Mouse (Mus musculus) ES-Bruce4 (cell line): ENCODE results near the gene Rimbp3. TPM values are rescaled to one million over a fixed set of nuclear protein-coding genes. Genes with fewer than 3 reads are reported as not detected.

Source experiments
- H3K27ac ChIP-seq: 2 replicates; pipeline ENCODE4 v1.5.1; 2012; ENCODE audit warnings: low read length, inconsistent platforms; ENCODE audit not compliant: insufficient read depth
- H3K27me3 ChIP-seq: 2 replicates; pipeline ENCODE4 v1.6.1; 2012; ENCODE audit warnings: mild to moderate bottlenecking, low read length, inconsistent platforms; ENCODE audit not compliant: control insufficient read depth, poor library complexity, insufficient read depth, severe bottlenecking
- H3K36me3 ChIP-seq: 2 replicates; pipeline ENCODE4 v1.6.1; 2012; ENCODE audit warnings: inconsistent platforms, mild to moderate bottlenecking, low read length, moderate library complexity; ENCODE audit not compliant: control insufficient read depth, poor library complexity, insufficient read depth, severe bottlenecking
- H3K4me1 ChIP-seq: one replicate; pipeline ENCODE4 v1.8.1; 2011; ENCODE audit warnings: low read length; ENCODE audit not compliant: control insufficient read depth, insufficient read depth
- H3K4me3 ChIP-seq: 2 replicates; pipeline ENCODE4 v1.5.1; 2011; ENCODE audit warnings: low read depth, mild to moderate bottlenecking, low read length
- H3K9ac ChIP-seq: 2 replicates; pipeline ENCODE4 v1.6.1; 2012; ENCODE audit warnings: low read depth, mild to moderate bottlenecking, inconsistent platforms; ENCODE audit not compliant: poor library complexity, severe bottlenecking
- H3K9me3 ChIP-seq: replicated peaks from 2 replicates; pipeline ENCODE4 v1.6.1; 2012; ENCODE audit warnings: mild to moderate bottlenecking, low read length, inconsistent platforms; ENCODE audit not compliant: control insufficient read depth, poor library complexity, insufficient read depth, severe bottlenecking
- CTCF ChIP-seq: IDR thresholded peaks from one replicate; pipeline ENCODE4 v1.8.1; 2011; ENCODE audit warnings: low read depth, low read length
- EP300 ChIP-seq: IDR thresholded peaks from 2 replicates; pipeline ENCODE4 v1.6.1; 2011; ENCODE audit warnings: low read depth, low read length; ENCODE audit not compliant: insufficient read depth
- POLR2A ChIP-seq: IDR thresholded peaks from one replicate; pipeline ENCODE4 v1.8.1; 2011; ENCODE audit warnings: low read length; ENCODE audit not compliant: insufficient read depth
- polyA plus RNA-seq: library from polyadenylated mRNA; stranded (reverse); fragments of >200 nt; gene quantifications from 2 replicates; pipeline ENCODE4 v1.2.4, GENCODE M21; 2011; ENCODE audit warnings: low read depth; ENCODE audit not compliant: missing spikeins, insufficient read depth, insufficient read length

Rimbp3 gene
- polyA plus RNA-seq, 1 experiment, result 0.63 TPM

DNA sequence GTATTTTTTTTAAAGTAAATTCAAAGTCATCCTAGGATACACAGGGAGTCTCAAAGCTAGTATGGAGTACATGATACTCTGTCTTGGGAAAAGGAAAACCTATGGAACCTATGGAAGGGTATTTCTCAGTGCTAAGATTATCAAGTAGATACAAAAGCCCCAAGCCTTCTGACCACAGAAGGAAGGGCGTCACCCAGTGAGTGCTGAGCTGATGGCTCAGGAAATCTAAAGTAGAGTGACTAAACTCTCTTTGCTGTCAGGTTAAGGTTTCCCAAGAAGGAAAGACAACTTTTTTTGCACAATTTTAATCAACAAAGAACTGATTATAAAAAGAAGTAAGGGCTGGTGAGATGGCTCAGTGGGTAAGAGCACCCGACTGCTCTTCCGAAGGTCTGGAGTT is 28.7 kb upstream of the Rimbp3 start:
- H3K4me1 ChIP-seq, result no peaks in the 10 kb centered on the region
- TF ChIP-seq EP300 (no peak), CTCF (no peak), POLR2A (no peak)
- no peaks in the 10 kb centered on the region for H3K9me3 ChIP-seq
- H3K27me3 ChIP-seq, result no peaks in the 10 kb centered on the region
- H3K36me3 ChIP-seq, result peaks cover 29% of the 10 kb centered on the region
- no peak overlapping the region for H3K27ac ChIP-seq
- H3K9ac ChIP-seq, result no peak overlapping the region
- H3K4me3 ChIP-seq, result no peak overlapping the region

DNA sequence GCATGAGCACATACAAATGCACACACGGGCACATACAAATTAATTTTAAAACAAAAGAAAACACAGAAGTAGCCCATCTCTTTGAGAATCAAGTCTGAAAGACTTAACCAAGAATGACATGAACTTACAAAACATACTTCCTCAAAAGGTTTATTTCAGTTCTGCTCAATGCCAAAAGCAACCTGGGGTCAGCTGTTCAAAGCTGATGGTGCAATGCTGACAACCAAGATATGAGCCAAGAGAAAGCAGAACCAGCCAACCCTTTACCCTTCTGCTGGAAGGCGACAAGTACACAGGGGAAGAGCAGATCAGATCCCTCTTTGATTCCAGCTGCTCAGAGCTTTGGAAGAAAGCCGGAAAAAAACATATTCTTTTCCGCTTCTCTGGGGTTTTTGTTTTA is 27.0 kb upstream of the Rimbp3 start:
- Histone ChIP-seq H3K27ac (no peak overlapping the region), H3K9me3 (no peaks in the 10 kb centered on the region), H3K36me3 (peaks cover 14% of the 10 kb centered on the region), H3K4me1 (no peaks in the 10 kb centered on the region), H3K4me3 (no peak overlapping the region), H3K9ac (no peak overlapping the region), H3K27me3 (no peaks in the 10 kb centered on the region)
- no peak for TF ChIP-seq CTCF
- TF ChIP-seq EP300, result no peak
- TF ChIP-seq POLR2A, result no peak

DNA sequence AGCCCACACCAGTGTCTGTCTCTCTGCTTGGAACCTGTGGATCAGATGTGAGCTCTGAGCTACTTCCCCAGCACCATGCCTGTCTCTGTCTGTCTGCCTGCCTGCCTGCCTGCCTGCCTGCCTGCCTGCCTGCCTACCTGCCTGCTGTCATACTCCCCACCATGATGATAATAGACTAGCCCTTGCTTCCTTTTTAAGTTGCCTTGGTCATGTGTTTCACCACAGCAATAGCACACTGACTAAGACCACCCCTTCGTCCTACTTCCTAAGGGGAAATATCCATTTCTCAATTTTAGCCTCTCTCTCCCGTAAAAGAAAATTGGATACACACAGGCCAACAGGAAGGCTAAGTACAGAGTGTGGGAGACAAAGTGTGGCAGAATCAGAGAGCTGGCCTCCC is 26.3 kb upstream of the Rimbp3 start:
- Histone ChIP-seq H3K27me3 (no peaks in the 10 kb centered on the region), H3K9ac (no peak overlapping the region), H3K27ac (peak overlapping the region; percentile 17; the same call in 1 of the 2 replicates), H3K36me3 (peaks cover 11% of the 10 kb centered on the region), H3K9me3 (no peaks in the 10 kb centered on the region), H3K4me1 (no peaks in the 10 kb centered on the region), H3K4me3 (no peak overlapping the region)
- TF ChIP-seq CTCF, result no peak
- no peak for TF ChIP-seq POLR2A
- no peak for TF ChIP-seq EP300

DNA sequence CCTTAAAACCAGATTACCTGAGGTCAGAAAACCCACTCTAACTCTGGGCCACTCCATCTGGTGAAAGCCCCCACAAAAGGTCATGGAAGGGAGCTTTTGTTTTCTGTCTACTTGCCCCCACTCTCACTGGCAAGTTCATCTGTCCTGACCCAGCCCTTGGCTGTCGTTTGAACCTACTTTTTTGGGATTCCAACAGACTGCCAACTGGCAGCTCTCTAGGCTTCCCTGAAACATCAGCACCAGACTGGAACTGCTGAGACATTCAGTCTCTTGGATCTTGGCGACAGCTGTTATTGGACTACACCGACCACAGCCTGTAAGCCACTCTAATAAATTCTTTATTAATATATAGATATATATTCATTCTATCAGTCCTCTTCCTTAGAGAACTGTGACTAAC is 25.4 kb upstream of the Rimbp3 start:
- peaks cover 16% of the 10 kb centered on the region for H3K36me3 ChIP-seq
- TF ChIP-seq CTCF, result no peak
- H3K9me3 ChIP-seq, result no peaks in the 10 kb centered on the region
- no peak overlapping the region for H3K27ac ChIP-seq
- no peak overlapping the region for H3K9ac ChIP-seq
- no peaks in the 10 kb centered on the region for H3K4me1 ChIP-seq
- no peak overlapping the region for H3K4me3 ChIP-seq
- no peaks in the 10 kb centered on the region for H3K27me3 ChIP-seq

DNA sequence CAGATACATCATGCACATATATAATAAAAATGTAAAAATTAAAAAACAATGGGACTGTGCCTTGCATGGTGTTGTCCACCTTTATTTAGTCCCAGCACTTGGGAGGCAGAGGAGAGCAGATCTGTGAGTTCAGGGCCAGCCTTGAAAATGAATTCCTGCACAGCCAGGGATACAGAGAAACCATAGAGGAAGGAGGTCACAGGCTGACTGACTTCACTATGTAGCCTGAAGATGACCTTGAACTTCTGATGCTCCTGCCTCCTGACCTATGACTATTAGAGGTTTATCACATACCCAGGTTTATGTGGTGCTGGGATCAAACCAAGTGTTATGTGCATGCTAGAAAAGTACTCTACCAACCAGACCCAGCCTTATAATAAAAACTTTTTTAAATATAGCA is 22.9 kb upstream of the Rimbp3 start:
- TF ChIP-seq CTCF (no peak), POLR2A (no peak), EP300 (no peak)

DNA sequence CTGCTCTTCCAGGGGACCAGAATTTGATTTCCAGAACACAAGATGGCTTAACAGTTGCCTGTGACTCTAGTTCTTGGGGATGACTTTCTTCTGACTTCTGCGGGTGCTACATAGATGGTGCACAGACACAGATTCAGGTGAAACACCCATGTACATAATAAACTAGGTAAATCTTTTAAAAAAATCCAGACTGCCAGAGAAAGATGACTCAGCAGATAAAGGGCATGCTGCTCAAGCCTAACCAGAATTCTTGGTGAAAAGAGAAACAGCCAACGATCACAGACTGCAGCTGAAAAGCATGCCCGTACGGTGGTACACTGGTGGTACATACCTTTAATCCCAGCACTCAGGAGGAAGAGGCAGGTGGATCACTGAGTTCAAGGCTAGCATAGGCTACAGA is 14.6 kb upstream of the Rimbp3 start:
- no peak for TF ChIP-seq POLR2A
- TF ChIP-seq EP300, result no peak
- TF ChIP-seq CTCF, result no peak

More for the DNA sequence above, 22.9 kb upstream of the Rimbp3 start:
- no peak overlapping the region for H3K9ac ChIP-seq
- H3K4me1 ChIP-seq, result no peaks in the 10 kb centered on the region
- no peaks in the 10 kb centered on the region for H3K9me3 ChIP-seq
- no peak overlapping the region for H3K27ac ChIP-seq
- H3K27me3 ChIP-seq, result no peaks in the 10 kb centered on the region
- no peak overlapping the region for H3K4me3 ChIP-seq
- H3K36me3 ChIP-seq, result peaks cover 10% of the 10 kb centered on the region; the same call in 1 of the 2 replicates

More for the DNA sequence above, 14.6 kb upstream of the Rimbp3 start:
- peaks cover 15% of the 10 kb centered on the region for H3K36me3 ChIP-seq
- no peaks in the 10 kb centered on the region for H3K27me3 ChIP-seq
- 0 out of 2 replicates have a peak overlapping the region, but pooled peaks have one; percentile 24 for H3K9ac ChIP-seq
- H3K4me1 ChIP-seq, result peaks cover 2% of the 10 kb centered on the region
- no peak overlapping the region for H3K4me3 ChIP-seq
- H3K9me3 ChIP-seq, result no peaks in the 10 kb centered on the region
- H3K27ac ChIP-seq, result no peak overlapping the region
